Mouse (Mus musculus) yolk sac, embryonic 10.5 days (tissue): ENCODE data around the gene Abcb10.
"Not testable (repeated sequence)": the region's sequence is repeated elsewhere in the genome, so short reads cannot be mapped to it uniquely, and the experiment has no call there.

Source experiments
- DNase-seq: peaks from one replicate; pipeline ENCODE4 v3.0.0-alpha.2; 2017; ENCODE audit warnings: low spot score

Gene Abcb10

GRCm38 (mm10) chr8:123980239-123980638 is 2.7 kb downstream of the Abcb10 start:
- no peak for DNase-seq

GRCm38 (mm10) chr8:123978926-123979325 is 4.0 kb downstream of the Abcb10 start:
- peak; percentile 73 for DNase-seq

GRCm38 (mm10) chr8:123978166-123978838 is 4.6 kb downstream of the Abcb10 start:
- no peak for DNase-seq

- no peak for DNase-seq
Observed at GRCm38 (mm10) chr8:123977499-123977898, 5.4 kb downstream of the Abcb10 start.

GRCm38 (mm10) chr8:123973495-123973894 is 9.4 kb downstream of the Abcb10 start:
- DNase-seq: peak; percentile 72

- no peak for DNase-seq
Observed at GRCm38 (mm10) chr8:123966896-123967295, 16.0 kb downstream of the Abcb10 start.

- DNase-seq: no peak
Observed at GRCm38 (mm10) chr8:123961371-123961770, 21.6 kb downstream of the Abcb10 start.

GRCm38 (mm10) chr8:123960556-123960955 is 22.4 kb downstream of the Abcb10 start:
- not testable (repeated sequence) for DNase-seq

- no peak for DNase-seq
Observed at GRCm38 (mm10) chr8:123960056-123960455, 22.9 kb downstream of the Abcb10 start.

GRCm38 (mm10) chr8:123959473-123959872 is 23.4 kb downstream of the Abcb10 start:
- no peak for DNase-seq

- DNase-seq: no peak
Observed at GRCm38 (mm10) chr8:123958130-123958529, 24.8 kb downstream of the Abcb10 start.

- no peak for DNase-seq
Observed at GRCm38 (mm10) chr8:123954246-123954645, 28.7 kb downstream of the Abcb10 start.

GRCm38 (mm10) chr8:123953686-123954085 is 29.2 kb downstream of the Abcb10 start:
- DNase-seq: no peak

GRCm38 (mm10) chr8:123950077-123950802 is 32.7 kb downstream of the Abcb10 start:
- DNase-seq: peak; percentile 72

- no peak for DNase-seq
Observed at GRCm38 (mm10) chr8:123949686-123949986, 33.3 kb downstream of the Abcb10 start.

- DNase-seq: peak; percentile 98
Observed at GRCm38 (mm10) chr8:123948942-123949685, 33.8 kb downstream of the Abcb10 start, which contains the start of gene Nup133. Gene Nup133, minus strand, starts transcription at chr8:123949265.

GRCm38 (mm10) chr8:123929026-123929425 is 53.9 kb downstream of the Abcb10 start:
- peak; percentile 63 for DNase-seq

GRCm38 (mm10) chr8:123925671-123926070 is 57.3 kb downstream of the Abcb10 start:
- DNase-seq: no peak

GRCm38 (mm10) chr8:123924719-123925118 is 58.2 kb downstream of the Abcb10 start:
- DNase-seq: peak; percentile 75

GRCm38 (mm10) chr8:123914635-123915034 is 68.3 kb downstream of the Abcb10 start:
- DNase-seq: no peak

- DNase-seq: no peak
Observed at GRCm38 (mm10) chr8:123912265-123912664, 70.7 kb downstream of the Abcb10 start.

- DNase-seq: no peak
Observed at GRCm38 (mm10) chr8:123907604-123908003, 75.3 kb downstream of the Abcb10 start.

GRCm38 (mm10) chr8:123902653-123903052 is 80.3 kb downstream of the Abcb10 start:
- no peak for DNase-seq
